27 mouse cellular contexts compared by ENCODE assay signal in genomic region chr12:39952854-39953253, GRCm38 (mm10).
DNase-seq lines count a peak whose midpoint lies in the region; ATAC-seq and TF ChIP-seq lines count a peak whose summit lies in the region.
"Had no signal": no experiment of that assay in that cellular context is flagged by ENCODE, and none has a peak within 500 bp of the region (broad histone marks: within the 10 kb centered on the region; RNA-seq: fewer than 3 reads in every experiment).

No protein-coding gene starts in this region.

- H3K4me1 ChIP-seq in brown adipose tissue, adult 24 weeks (ENCODE audit: control insufficient read depth, insufficient read depth, insufficient read length, low read length): peaks cover 8% of the 10 kb centered on the region
- H3K4me1 ChIP-seq in intestine, postnatal 0 days (replicated peaks; ENCODE audit: control insufficient read depth, insufficient read depth, low read length): no peaks in the 10 kb centered on the region
- H3K4me1 ChIP-seq: limb, embryonic 10.5 days had no signal

- no peaks in the 10 kb centered on the region for H3K36me3 ChIP-seq in intestine, postnatal 0 days (ENCODE audit: control insufficient read depth, insufficient read depth)
- H3K36me3 ChIP-seq: embryonic facial prominence, embryonic 13.5 days; forebrain, embryonic 10.5 days; heart, embryonic 12.5 days; hindbrain, embryonic 10.5 days; hindbrain, embryonic 15.5 days; limb, embryonic 10.5 days; limb, embryonic 15.5 days had no signal

- intact Hi-C loops in heart, postnatal 25 days (cut with DNase I): loop anchor here (5.0 kb wide), 1 partner anchor 84 kb away; the partner anchor contains the start of gene Arl4a
- intact Hi-C loops in left cerebral cortex, postnatal 10 days (cut with DNase I): no loop called here

- H3K27ac ChIP-seq in brown adipose tissue, adult 24 weeks (replicated peaks; ENCODE audit: low read depth, low read length): peak overlapping the region; percentile 85
- peak overlapping the region; percentile 70 for H3K27ac ChIP-seq in intestine, postnatal 0 days (ENCODE audit: low read depth, low read length)
- H3K27ac ChIP-seq: embryonic facial prominence, embryonic 13.5 days; forebrain, embryonic 10.5 days; hindbrain, embryonic 10.5 days; hindbrain, embryonic 15.5 days; limb, embryonic 10.5 days had no signal

- H3K9me3 ChIP-seq in intestine, postnatal 0 days (ENCODE audit: control insufficient read depth): no peaks in the 10 kb centered on the region
- H3K9me3 ChIP-seq: embryonic facial prominence, embryonic 13.5 days; forebrain, embryonic 10.5 days; heart, embryonic 12.5 days; hindbrain, embryonic 10.5 days; hindbrain, embryonic 15.5 days; limb, embryonic 10.5 days; limb, embryonic 15.5 days had no signal

- DNase-seq in heart, adult 18-20 months: peak; percentile 18 to 45
- no peak for DNase-seq in heart, postnatal 25 days (ENCODE audit: low spot score)
- DNase-seq in kidney, adult 9 months: peak; percentile 14
- DNase-seq in kidney, postnatal 10 days: no peak
- no peak for DNase-seq in left cerebral cortex, postnatal 10 days (ENCODE audit: extremely low spot score in 1 of 2, low spot score in 2 of 2)
- DNase-seq: cerebellum, adult 8-10 months; cerebellum, postnatal 36 days; gastrocnemius, adult 2 months; gastrocnemius, postnatal 36 days; layer of hippocampus, postnatal 36 days; lung, postnatal 36 days; thymus, adult 18-20 months; thymus, postnatal 25 days had no signal

- H3K4me3 ChIP-seq in brown adipose tissue, adult 24 weeks (ENCODE audit: insufficient read depth, low read depth, low read length): no peak overlapping the region
- H3K4me3 ChIP-seq in intestine, postnatal 0 days (ENCODE audit: low read depth, low read length): no peak overlapping the region
- H3K4me3 ChIP-seq: embryonic facial prominence, embryonic 13.5 days; forebrain, embryonic 10.5 days; gastrocnemius, adult 2 months; heart, embryonic 12.5 days; hindbrain, embryonic 10.5 days; hindbrain, embryonic 15.5 days; limb, embryonic 10.5 days; limb, embryonic 15.5 days had no signal

- peak; percentile 69 for ATAC-seq in intestine, postnatal 0 days
- ATAC-seq: CD4-positive, CD25-positive, alpha-beta regulatory T cell, adult 4 months; forebrain, embryonic 16.5 days; inflammation-experienced regulatory T-cells, adult 6 months; midbrain, embryonic 16.5 days had no signal

- H3K9ac ChIP-seq in intestine, postnatal 0 days (ENCODE audit: low read depth, low read length): no peak overlapping the region
- H3K9ac ChIP-seq: embryonic facial prominence, embryonic 13.5 days; heart, embryonic 12.5 days; hindbrain, embryonic 15.5 days; limb, embryonic 15.5 days had no signal

- H3K4me2 ChIP-seq in intestine, postnatal 0 days (replicated peaks; ENCODE audit: low read depth): no peak overlapping the region
- H3K4me2 ChIP-seq: embryonic facial prominence, embryonic 13.5 days; heart, embryonic 12.5 days; hindbrain, embryonic 15.5 days; limb, embryonic 15.5 days; midbrain, embryonic 11.5 days had no signal

- 33% methylated on average over 4 of the region's 4 CpGs for WGBS in intestine, postnatal 0 days

- TF ChIP-seq CTCF in intestine, postnatal 0 days (IDR thresholded peaks at IDR 0.05; ENCODE audit: low read depth): no peak

- no peaks in the 10 kb centered on the region for H3K27me3 ChIP-seq in intestine, postnatal 0 days (replicated peaks; ENCODE audit: control insufficient read depth, insufficient read depth, low read length)
- H3K27me3 ChIP-seq: embryonic facial prominence, embryonic 13.5 days; heart, embryonic 12.5 days; hindbrain, embryonic 15.5 days; limb, embryonic 15.5 days had no signal

Comparison
In these comparisons a context has a peak if more than half of its experiments do, and no peak if none do; other contexts are left out.
1. DNase-seq: peak in heart, adult 18-20 months (2 of 2) and kidney, adult 9 months (single experiment); none in heart, postnatal 25 days (single experiment), kidney, postnatal 10 days (single experiment) and left cerebral cortex, postnatal 10 days (0 of 2).